Mouse (Mus musculus) G1E (cell line): ENCODE measurements around the gene Anapc7.

Experiments used
- CTCF ChIP-seq: IDR thresholded peaks from 2 replicates; pipeline ENCODE4 v1.5.1; 2012; ENCODE audit warnings: low read depth, low read length, inconsistent platforms, mixed read lengths
- GATA1 ChIP-seq: IDR thresholded peaks from 2 replicates; pipeline ENCODE4 v1.6.1; 2012; ENCODE audit warnings: borderline replicate concordance, low read length, inconsistent platforms, mixed read lengths
- POLR2AphosphoS5 ChIP-seq: IDR thresholded peaks from 2 replicates; pipeline ENCODE4 v1.6.1; 2012; ENCODE audit warnings: low read depth, low read length, inconsistent platforms; ENCODE audit not compliant: insufficient replicate concordance

DNA sequence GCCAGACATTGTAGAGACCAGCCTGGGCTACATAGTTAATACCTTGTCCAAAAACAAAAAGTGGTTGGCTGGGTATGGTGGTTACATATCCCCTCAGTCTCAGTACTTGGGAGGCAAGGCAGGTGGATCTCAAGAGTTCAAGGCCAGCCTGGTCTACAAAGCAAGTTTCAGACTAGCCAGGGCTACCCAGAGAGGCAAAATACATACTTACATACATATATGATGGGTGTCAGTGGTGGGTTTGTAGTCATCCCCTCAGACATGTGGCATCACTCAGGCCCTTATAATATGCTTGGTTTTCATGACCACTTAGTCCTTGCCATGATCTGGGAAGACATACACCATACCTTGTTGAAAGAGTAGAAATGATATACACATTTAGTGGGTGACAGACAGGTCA, 30.8 kb upstream of the Anapc7 start:
- TF ChIP-seq CTCF: no peak
- no peak for TF ChIP-seq POLR2AphosphoS5
- TF ChIP-seq GATA1: no peak
